Mouse (Mus musculus) forebrain, embryonic 11.5 days (tissue): ENCODE measurements around the gene Trpv2. TPM values are rescaled to one million over a fixed set of nuclear protein-coding genes. Genes with fewer than 3 reads are reported as not detected.

Experiments used
- ATAC-seq: fragments of 200-750 bp; cut with Nextera tagmentation; replicated peaks from 2 replicates; pipeline ENCODE4 v1.8.0; 2017; ENCODE audit warnings: moderate TSS enrichment; ENCODE audit not compliant: low FRiP score
- DNase-seq: peaks from one replicate; pipeline ENCODE4 v3.0.0-alpha.2; 2017; ENCODE audit warnings: low spot score
- H3K27ac ChIP-seq: fragments of 300-500 bp; sonication (generic); 2 replicates; pipeline ENCODE4 v1.5.1; 2014; ENCODE audit warnings: low read depth, low read length
- H3K27me3 ChIP-seq: fragments of 300-500 bp; sonication (generic); 2 replicates; pipeline ENCODE4 v1.6.1; 2014; ENCODE audit warnings: mild to moderate bottlenecking, low read length, mixed read lengths; ENCODE audit not compliant: control insufficient read depth, insufficient read depth
- H3K36me3 ChIP-seq: fragments of 300-500 bp; sonication (generic); 2 replicates; pipeline ENCODE4 v1.6.1; 2014; ENCODE audit warnings: mild to moderate bottlenecking, low read length, moderate library complexity, mixed read lengths; ENCODE audit not compliant: control insufficient read depth, insufficient read depth
- H3K4me1 ChIP-seq: fragments of 300-500 bp; sonication (generic); replicated peaks from 2 replicates; pipeline ENCODE4 v1.6.1; 2014; ENCODE audit warnings: low read length, mixed read lengths; ENCODE audit not compliant: control insufficient read depth, insufficient read depth
- H3K4me2 ChIP-seq: fragments of 300-500 bp; sonication (generic); 2 replicates; pipeline ENCODE4 v1.6.1; 2014; ENCODE audit warnings: low read depth, mild to moderate bottlenecking, low read length, moderate library complexity, mixed read lengths; ENCODE audit not compliant: severe bottlenecking
- H3K4me3 ChIP-seq: fragments of 300-500 bp; sonication (generic); 2 replicates; pipeline ENCODE4 v1.5.1; 2014; ENCODE audit warnings: low read depth, low read length
- H3K9ac ChIP-seq: fragments of 300-500 bp; sonication (generic); 2 replicates; pipeline ENCODE4 v1.6.1; 2014; ENCODE audit warnings: low read length
- H3K9me3 ChIP-seq: fragments of 300-500 bp; sonication (generic); 2 replicates; pipeline ENCODE4 v1.6.1; 2016; ENCODE audit warnings: low read length, mixed read lengths; ENCODE audit not compliant: control insufficient read depth
- WGBS: fragments of 180-500 bp; shearing (Covaris S2); extraction: QIAGEN DNeasy Blood & Tissue Kit; methylation state at CpG from one replicate; pipeline ENCODE4 v1.1.7; 2014; 5-methylcytosine and 5-hydroxymethylcytosine counted together
- polyA plus RNA-seq: library from polyadenylated mRNA; unstranded; fragments of >200 nt; fragmentation: Nextera tagmentation; extraction: Ambion mirVana; gene quantifications from 2 replicates; pipeline ENCODE4 v1.2.1, GENCODE M21; 2014

The Trpv2 gene
- polyA plus RNA-seq, 1 experiment from 2014 or later = 3.1 TPM

GRCm38 (mm10) chr11:62554934-62555517, 19.3 kb upstream of the Trpv2 start:
- H3K4me1 ChIP-seq = peaks cover 9% of the 10 kb centered on the region; the same call in 1 of the 2 replicates
- no peak overlapping the region for H3K27ac ChIP-seq
- H3K36me3 ChIP-seq = peaks cover 8% of the 10 kb centered on the region; the same call in 1 of the 2 replicates
- H3K9me3 ChIP-seq = no peaks in the 10 kb centered on the region
- no peaks in the 10 kb centered on the region for H3K27me3 ChIP-seq
- no peak overlapping the region for H3K9ac ChIP-seq
- DNase-seq = no peak
- ATAC-seq = no peak
- H3K4me2 ChIP-seq = peak overlapping the region; percentile 80
- H3K4me3 ChIP-seq = 0 out of 2 replicates have a peak overlapping the region, but pooled peaks have one; percentile 50

- Histone ChIP-seq H3K9ac (no peak overlapping the region), H3K27me3 (no peaks in the 10 kb centered on the region), H3K27ac (no peak overlapping the region), H3K9me3 (no peaks in the 10 kb centered on the region), H3K4me1 (peaks cover 9% of the 10 kb centered on the region; the same call in 1 of the 2 replicates), H3K36me3 (peaks cover 8% of the 10 kb centered on the region; the same call in 1 of the 2 replicates), H3K4me2 (no peak overlapping the region), H3K4me3 (no peak overlapping the region)
- ATAC-seq (no peak), DNase-seq (no peak)
Observed at GRCm38 (mm10) chr11:62555896-62556412, 18.3 kb upstream of the Trpv2 start.

- Histone ChIP-seq H3K27me3 (no peaks in the 10 kb centered on the region), H3K9me3 (no peaks in the 10 kb centered on the region), H3K27ac (no peak overlapping the region), H3K4me2 (no peak overlapping the region), H3K36me3 (peaks cover 8% of the 10 kb centered on the region; the same call in 1 of the 2 replicates), H3K9ac (no peak overlapping the region), H3K4me3 (no peak overlapping the region), H3K4me1 (peaks cover 9% of the 10 kb centered on the region; the same call in 1 of the 2 replicates)
- no peak for DNase-seq
- WGBS = 74% methylated on average over 5 of the region's 5 CpGs
- ATAC-seq = no peak
Observed at GRCm38 (mm10) chr11:62557205-62557604, 17.1 kb upstream of the Trpv2 start.

DNA sequence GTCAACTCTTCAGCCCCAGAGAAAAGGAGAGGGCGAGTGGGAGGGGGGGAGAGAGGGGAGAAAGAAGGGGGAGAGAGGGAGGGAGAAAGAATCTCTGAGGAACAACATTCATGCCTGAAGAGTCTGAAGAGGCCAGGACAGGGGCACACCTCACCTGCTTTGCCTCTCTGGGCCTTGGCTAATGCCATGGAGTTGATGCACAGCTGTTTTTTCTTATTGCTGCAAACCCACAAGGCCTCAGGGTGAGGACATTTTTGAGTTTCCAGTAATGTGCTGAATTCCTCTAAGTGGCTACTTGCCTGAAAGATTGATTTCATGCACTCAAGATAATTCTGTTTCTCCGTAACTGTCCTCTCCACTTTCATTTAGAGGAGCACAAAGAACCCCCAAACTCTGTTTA, 16.1 kb upstream of the Trpv2 start:
- no peak for DNase-seq
- Histone ChIP-seq H3K9ac (no peak overlapping the region), H3K27me3 (no peaks in the 10 kb centered on the region), H3K4me1 (peaks cover 8% of the 10 kb centered on the region; the same call in 1 of the 2 replicates), H3K4me2 (no peak overlapping the region), H3K36me3 (peaks cover 6% of the 10 kb centered on the region; the same call in 1 of the 2 replicates), H3K9me3 (no peaks in the 10 kb centered on the region), H3K4me3 (no peak overlapping the region), H3K27ac (no peak overlapping the region)
- 83% methylated on average over 2 of the region's 2 CpGs for WGBS
- no peak for ATAC-seq

- Histone ChIP-seq H3K4me3 (no peak overlapping the region), H3K36me3 (peaks cover 3% of the 10 kb centered on the region; the same call in 1 of the 2 replicates), H3K9ac (no peak overlapping the region), H3K4me1 (peaks cover 6% of the 10 kb centered on the region; the same call in 1 of the 2 replicates), H3K9me3 (no peaks in the 10 kb centered on the region), H3K4me2 (no peak overlapping the region), H3K27me3 (no peaks in the 10 kb centered on the region), H3K27ac (no peak overlapping the region)
- ATAC-seq = no peak
- WGBS = 66% methylated on average over 6 of the region's 6 CpGs
- no peak for DNase-seq
Observed at GRCm38 (mm10) chr11:62558961-62559646, 15.2 kb upstream of the Trpv2 start.

GRCm38 (mm10) chr11:62560463-62561016, 13.7 kb upstream of the Trpv2 start:
- Histone ChIP-seq H3K4me3 (peak overlapping the region; percentile 24), H3K36me3 (no peaks in the 10 kb centered on the region), H3K4me1 (no peaks in the 10 kb centered on the region), H3K9me3 (no peaks in the 10 kb centered on the region), H3K9ac (peak overlapping the region; percentile 20; the same call in 1 of the 2 replicates), H3K27ac (no peak overlapping the region), H3K27me3 (no peaks in the 10 kb centered on the region), H3K4me2 (peak overlapping the region; percentile 49)
- 35% methylated on average over 43 of the region's 43 CpGs for WGBS
- ATAC-seq (no peak), DNase-seq (no peak)

DNA sequence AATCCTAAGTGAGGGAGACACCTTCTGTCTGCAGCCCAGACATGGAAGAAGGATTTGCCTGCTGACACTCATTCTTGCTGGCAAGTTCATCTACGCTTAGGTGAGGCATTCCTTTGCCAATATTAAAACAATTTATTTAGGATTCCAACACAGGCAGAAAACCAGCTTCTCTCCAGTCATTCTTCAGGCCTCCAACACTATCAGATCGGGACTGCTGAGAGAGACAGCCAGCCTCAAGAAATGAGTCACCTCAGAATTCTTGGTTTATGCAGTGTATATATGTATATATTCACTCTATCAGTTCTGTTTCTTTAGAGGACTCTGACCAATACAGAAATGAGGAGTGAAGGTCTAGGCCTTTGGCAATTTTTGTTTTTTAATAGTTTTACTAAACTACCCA, 10.7 kb upstream of the Trpv2 start:
- no peak overlapping the region for H3K4me2 ChIP-seq
- H3K9me3 ChIP-seq = no peaks in the 10 kb centered on the region
- H3K36me3 ChIP-seq = no peaks in the 10 kb centered on the region
- no peak overlapping the region for H3K9ac ChIP-seq
- DNase-seq (no peak), ATAC-seq (no peak)
- no peaks in the 10 kb centered on the region for H3K27me3 ChIP-seq
- no peak overlapping the region for H3K27ac ChIP-seq
- H3K4me1 ChIP-seq = no peaks in the 10 kb centered on the region
- no peak overlapping the region for H3K4me3 ChIP-seq
- WGBS = 97% methylated on average over 2 of the region's 2 CpGs

DNA sequence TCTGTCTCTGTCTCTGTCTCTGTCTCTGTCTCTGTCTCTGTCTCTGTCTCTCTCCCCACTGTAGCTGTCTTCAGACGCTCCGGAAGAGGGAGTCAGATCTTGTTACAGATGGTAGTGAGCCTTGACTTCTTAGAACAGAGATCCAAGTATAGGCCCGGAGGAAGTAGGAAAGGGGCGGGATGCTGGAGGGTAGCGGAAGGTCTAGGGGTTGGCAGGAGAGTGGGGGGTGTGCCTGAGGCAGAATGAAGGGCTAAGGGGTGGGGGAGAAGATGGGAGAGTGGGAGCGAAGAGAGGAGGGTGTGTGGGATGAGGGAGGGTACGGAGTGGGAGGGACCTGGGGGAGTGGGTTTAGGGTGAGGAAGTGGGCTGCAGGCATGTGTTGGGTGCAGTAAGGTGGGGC, 8.5 kb upstream of the Trpv2 start:
- Histone ChIP-seq H3K36me3 (no peaks in the 10 kb centered on the region), H3K9ac (no peak overlapping the region), H3K4me3 (no peak overlapping the region), H3K27me3 (no peaks in the 10 kb centered on the region), H3K4me1 (no peaks in the 10 kb centered on the region), H3K27ac (no peak overlapping the region), H3K4me2 (no peak overlapping the region), H3K9me3 (no peaks in the 10 kb centered on the region)
- 79% methylated on average over 7 of the region's 7 CpGs for WGBS
- no peak for ATAC-seq
- DNase-seq = no peak
